Mouse (Mus musculus) limb, embryonic 15.5 days (tissue): Measurements from ENCODE around the gene Mzf1. TPM values are rescaled to one million over a fixed set of nuclear protein-coding genes. Genes with fewer than 3 reads are reported as not detected.

Experiments used
- ATAC-seq: fragments of 200-750 bp; cut with Nextera tagmentation; 2 replicates; pipeline ENCODE4 v1.8.0; 2017; ENCODE audit warnings: low read depth, moderate TSS enrichment; ENCODE audit not compliant: insufficient number of reproducible peaks, low FRiP score, low TSS enrichment
- H3K27ac ChIP-seq: fragments of 300-500 bp; sonication (generic); 2 replicates; pipeline ENCODE4 v1.5.1; 2015; ENCODE audit warnings: moderate library complexity, mild to moderate bottlenecking, inconsistent platforms
- H3K27me3 ChIP-seq: fragments of 300-500 bp; sonication (generic); 2 replicates; pipeline ENCODE4 v1.6.1; 2015; ENCODE audit warnings: inconsistent platforms
- H3K36me3 ChIP-seq: fragments of 300-500 bp; sonication (generic); 2 replicates; pipeline ENCODE4 v1.6.1; 2015; ENCODE audit warnings: inconsistent platforms
- H3K4me1 ChIP-seq: fragments of 300-500 bp; sonication (generic); 2 replicates; pipeline ENCODE4 v1.6.1; 2015; ENCODE audit warnings: inconsistent platforms
- H3K4me2 ChIP-seq: fragments of 300-500 bp; sonication (generic); 2 replicates; pipeline ENCODE4 v1.6.1; 2015; ENCODE audit warnings: mild to moderate bottlenecking, inconsistent platforms
- H3K4me3 ChIP-seq: fragments of 300-500 bp; sonication (generic); 2 replicates; pipeline ENCODE4 v1.5.1; 2015; ENCODE audit warnings: mild to moderate bottlenecking, inconsistent platforms
- H3K9ac ChIP-seq: fragments of 300-500 bp; sonication (generic); 2 replicates; pipeline ENCODE4 v1.6.1; 2015; ENCODE audit warnings: inconsistent platforms
- H3K9me3 ChIP-seq: fragments of 300-500 bp; sonication (generic); 2 replicates; pipeline ENCODE4 v1.6.1; 2016; ENCODE audit warnings: inconsistent platforms
- WGBS: fragments of 180-500 bp; shearing (Covaris S2); methylation state at CpG from one replicate; pipeline ENCODE4 v1.1.7; 2015; 5-methylcytosine and 5-hydroxymethylcytosine counted together
- polyA plus RNA-seq: library from polyadenylated mRNA; unstranded; fragments of >200 nt; fragmentation: Nextera tagmentation; extraction: Ambion mirVana; gene quantifications from 2 replicates; pipeline ENCODE4 v1.2.1, GENCODE M21; 2015

The Mzf1 gene
- polyA plus RNA-seq, 1 experiment from 2014 or later, result 3.7 TPM

DNA sequence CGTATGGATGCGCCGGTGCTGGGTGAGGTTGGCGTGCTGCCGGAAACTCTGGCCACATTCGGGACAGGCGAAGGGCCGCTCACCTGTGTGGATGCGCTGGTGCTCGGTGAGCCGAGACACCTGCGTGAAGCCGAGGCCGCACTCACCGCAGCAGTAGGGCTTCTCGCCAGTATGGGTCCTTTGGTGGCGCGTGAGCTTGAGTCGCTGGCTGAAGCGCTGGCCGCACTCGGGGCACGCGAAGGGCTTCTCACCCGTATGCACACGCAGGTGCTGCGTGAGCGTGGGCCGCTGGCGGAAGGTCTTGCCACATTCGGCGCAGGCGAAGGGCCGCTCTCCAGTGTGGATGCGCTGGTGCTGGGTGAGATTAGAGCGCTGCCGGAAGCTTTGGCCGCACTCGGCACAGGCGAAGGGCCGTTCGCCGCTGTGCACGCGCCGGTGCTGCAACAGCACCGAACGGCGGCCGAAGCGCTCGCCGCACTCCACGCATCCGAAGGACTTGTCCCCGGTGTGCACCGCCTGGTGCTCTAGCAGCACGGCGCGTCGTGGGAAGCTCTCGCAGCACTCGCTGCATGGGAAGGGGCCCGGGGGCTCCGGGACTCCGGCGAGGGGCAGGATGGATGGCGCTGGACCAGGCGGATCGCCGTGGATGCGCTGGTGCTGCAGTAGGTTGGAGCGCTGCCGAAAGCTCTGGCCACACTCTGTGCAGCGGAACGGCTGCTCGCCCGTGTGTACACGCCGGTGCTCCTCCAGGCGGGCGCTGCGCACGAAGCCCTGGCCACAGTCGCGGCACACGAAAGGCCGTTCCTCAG lies 10.9 kb downstream of the Mzf1 start:
- 7% methylated on average over 88 of the region's 88 CpGs for WGBS
- Histone ChIP-seq H3K9me3 (no peaks in the 10 kb centered on the region), H3K27me3 (peaks cover 51% of the 10 kb centered on the region), H3K4me2 (peak overlapping the region; percentile 97), H3K27ac (no peak overlapping the region), H3K4me1 (peaks cover 20% of the 10 kb centered on the region), H3K4me3 (peak overlapping the region; percentile 46), H3K36me3 (no peaks in the 10 kb centered on the region), H3K9ac (peak overlapping the region; percentile 64)
- ATAC-seq, result peak; percentile 31; the same call in 1 of the 2 replicates

DNA sequence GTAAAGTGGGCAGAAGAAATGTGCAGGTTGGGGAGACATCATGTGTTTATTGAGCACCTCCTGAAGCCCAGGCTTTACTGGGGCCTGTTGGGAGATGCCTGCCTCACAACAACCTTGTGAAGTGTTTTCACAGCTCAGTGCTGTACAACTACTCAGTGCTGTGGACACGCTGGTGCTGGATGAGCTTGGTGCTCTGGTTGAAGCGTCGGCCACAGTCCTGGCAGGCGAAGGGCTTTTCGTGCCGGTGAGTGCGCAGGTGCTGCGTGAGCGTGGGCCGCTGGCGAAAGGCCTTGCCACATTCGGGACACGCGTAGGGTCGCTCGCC lies 11.5 kb downstream of the Mzf1 start:
- ATAC-seq, result no peak
- H3K27me3 ChIP-seq, result peaks cover 51% of the 10 kb centered on the region
- H3K36me3 ChIP-seq, result no peaks in the 10 kb centered on the region
- H3K9me3 ChIP-seq, result no peaks in the 10 kb centered on the region
- no peak overlapping the region for H3K9ac ChIP-seq
- peak overlapping the region; percentile 97; the same call in 1 of the 2 replicates for H3K4me2 ChIP-seq
- peak overlapping the region; percentile 46 for H3K4me3 ChIP-seq
- WGBS, result 36% methylated on average over 16 of the region's 16 CpGs
- no peak overlapping the region for H3K27ac ChIP-seq
- H3K4me1 ChIP-seq, result peaks cover 22% of the 10 kb centered on the region

DNA sequence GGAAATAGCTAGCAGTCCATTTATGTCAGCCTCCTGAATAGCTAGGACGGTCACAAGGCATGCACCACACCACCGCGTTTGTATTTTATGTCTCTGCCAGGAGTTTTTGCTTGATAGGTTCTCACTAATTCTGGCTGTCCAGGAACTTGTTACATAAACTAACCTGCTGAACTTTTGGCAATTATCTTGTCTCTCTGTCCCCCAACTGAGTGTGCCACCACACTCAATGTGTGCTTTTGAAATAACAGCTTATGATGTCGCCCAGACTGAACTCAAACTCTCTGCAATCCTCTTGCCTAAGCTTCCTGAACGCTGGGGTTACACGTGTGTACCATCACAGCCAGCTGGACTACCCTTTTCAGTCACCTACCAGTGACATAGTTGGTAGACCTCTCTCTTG lies 12.1 kb downstream of the Mzf1 start:
- no peak overlapping the region for H3K4me2 ChIP-seq
- H3K4me3 ChIP-seq, result no peak overlapping the region
- H3K36me3 ChIP-seq, result no peaks in the 10 kb centered on the region
- 81% methylated on average over 6 of the region's 6 CpGs for WGBS
- H3K9ac ChIP-seq, result no peak overlapping the region
- no peak for ATAC-seq
- H3K27me3 ChIP-seq, result peaks cover 51% of the 10 kb centered on the region
- H3K9me3 ChIP-seq, result no peaks in the 10 kb centered on the region
- H3K27ac ChIP-seq, result no peak overlapping the region
- peaks cover 22% of the 10 kb centered on the region for H3K4me1 ChIP-seq

DNA sequence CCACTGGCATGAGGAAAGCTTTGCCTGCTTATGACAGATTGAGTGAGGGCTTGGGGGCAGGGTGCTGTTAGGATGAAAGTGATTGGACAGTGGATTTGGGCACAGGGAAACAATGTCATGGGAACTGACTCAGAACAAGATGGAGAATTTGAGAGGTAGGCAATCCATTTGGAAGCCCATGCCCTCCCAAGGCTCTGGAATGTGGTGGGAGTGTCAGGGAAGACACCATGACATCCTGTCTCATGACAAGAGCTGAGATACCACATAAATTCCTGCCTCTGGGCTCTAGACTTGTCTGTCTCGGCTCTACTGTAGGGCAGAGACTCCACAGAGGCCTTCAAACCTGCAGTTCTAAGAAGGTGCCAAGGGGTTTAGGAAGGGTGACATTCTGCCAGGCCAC lies 13.3 kb downstream of the Mzf1 start:
- no peak overlapping the region for H3K9ac ChIP-seq
- no peak overlapping the region for H3K4me2 ChIP-seq
- H3K27me3 ChIP-seq, result peaks cover 51% of the 10 kb centered on the region
- 57% methylated on average over 1 of the region's 1 CpGs for WGBS
- no peak overlapping the region for H3K27ac ChIP-seq
- no peak overlapping the region for H3K4me3 ChIP-seq
- H3K4me1 ChIP-seq, result peaks cover 31% of the 10 kb centered on the region
- peaks cover 3% of the 10 kb centered on the region; the same call in 1 of the 2 replicates for H3K36me3 ChIP-seq
- H3K9me3 ChIP-seq, result no peaks in the 10 kb centered on the region
- no peak for ATAC-seq

DNA sequence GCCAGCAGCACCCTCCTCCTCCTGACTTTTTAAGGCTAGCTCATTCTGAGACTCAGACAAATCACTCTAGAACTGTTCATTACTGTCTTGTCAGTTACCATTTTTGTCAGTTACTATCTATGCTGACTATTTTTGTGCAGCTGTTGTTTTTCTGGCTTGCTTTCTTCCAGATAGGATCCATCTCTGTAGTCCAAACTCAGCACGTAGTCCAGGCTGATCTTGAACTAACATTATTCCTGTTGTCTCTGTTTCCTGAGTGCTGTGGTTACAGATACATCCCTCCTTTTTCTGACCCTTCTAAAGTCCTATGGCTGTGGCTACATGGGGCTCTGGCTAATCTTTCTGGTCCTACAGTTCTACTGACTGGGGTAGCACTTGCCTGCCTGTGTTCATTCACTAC lies 15.4 kb downstream of the Mzf1 start:
- peak overlapping the region; percentile 84 for H3K4me3 ChIP-seq
- peak overlapping the region; percentile 99 for H3K9ac ChIP-seq
- ATAC-seq, result no peak
- H3K9me3 ChIP-seq, result no peaks in the 10 kb centered on the region
- H3K27ac ChIP-seq, result no peak overlapping the region
- WGBS, result 90% methylated on average over 1 of the region's 1 CpGs
- H3K27me3 ChIP-seq, result peaks cover 35% of the 10 kb centered on the region
- peaks cover 38% of the 10 kb centered on the region for H3K4me1 ChIP-seq
- H3K36me3 ChIP-seq, result peaks cover 17% of the 10 kb centered on the region
- peak overlapping the region; percentile 69; the same call in 1 of the 2 replicates for H3K4me2 ChIP-seq

DNA sequence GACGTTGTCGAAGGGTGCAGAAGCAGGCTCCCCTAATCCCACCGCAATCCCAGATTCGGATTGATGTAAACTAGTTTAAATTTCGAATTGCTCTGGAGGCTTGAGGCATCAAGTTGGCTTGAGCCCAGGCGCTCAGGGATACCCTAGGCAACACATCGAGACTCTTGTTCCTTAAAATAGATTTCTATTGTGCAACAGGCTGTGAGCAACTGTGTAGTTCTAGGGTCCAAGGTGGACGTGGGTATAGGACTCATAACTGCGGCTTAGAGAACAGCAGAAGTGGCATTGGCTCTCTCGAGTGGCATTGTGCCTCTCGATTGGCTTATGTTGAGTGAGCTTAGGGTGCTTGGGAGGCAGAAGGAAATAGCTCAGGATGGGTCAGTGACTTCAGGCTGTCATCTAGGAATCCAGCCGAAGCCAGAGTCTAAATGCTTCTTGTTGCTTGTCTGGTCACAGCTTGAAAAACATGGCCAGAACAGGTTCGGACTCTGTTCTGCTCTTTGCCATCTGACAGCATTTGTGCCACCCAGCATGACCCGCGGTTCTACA lies 15.9 kb downstream of the Mzf1 start:
- no peak for ATAC-seq
- Histone ChIP-seq H3K27me3 (peaks cover 30% of the 10 kb centered on the region), H3K9me3 (no peaks in the 10 kb centered on the region), H3K36me3 (peaks cover 17% of the 10 kb centered on the region), H3K4me2 (peak overlapping the region; percentile 69), H3K4me1 (peaks cover 38% of the 10 kb centered on the region), H3K9ac (peak overlapping the region; percentile 99), H3K27ac (peak overlapping the region; percentile 100), H3K4me3 (peak overlapping the region; percentile 84)
- 25% methylated on average over 15 of the region's 15 CpGs for WGBS

DNA sequence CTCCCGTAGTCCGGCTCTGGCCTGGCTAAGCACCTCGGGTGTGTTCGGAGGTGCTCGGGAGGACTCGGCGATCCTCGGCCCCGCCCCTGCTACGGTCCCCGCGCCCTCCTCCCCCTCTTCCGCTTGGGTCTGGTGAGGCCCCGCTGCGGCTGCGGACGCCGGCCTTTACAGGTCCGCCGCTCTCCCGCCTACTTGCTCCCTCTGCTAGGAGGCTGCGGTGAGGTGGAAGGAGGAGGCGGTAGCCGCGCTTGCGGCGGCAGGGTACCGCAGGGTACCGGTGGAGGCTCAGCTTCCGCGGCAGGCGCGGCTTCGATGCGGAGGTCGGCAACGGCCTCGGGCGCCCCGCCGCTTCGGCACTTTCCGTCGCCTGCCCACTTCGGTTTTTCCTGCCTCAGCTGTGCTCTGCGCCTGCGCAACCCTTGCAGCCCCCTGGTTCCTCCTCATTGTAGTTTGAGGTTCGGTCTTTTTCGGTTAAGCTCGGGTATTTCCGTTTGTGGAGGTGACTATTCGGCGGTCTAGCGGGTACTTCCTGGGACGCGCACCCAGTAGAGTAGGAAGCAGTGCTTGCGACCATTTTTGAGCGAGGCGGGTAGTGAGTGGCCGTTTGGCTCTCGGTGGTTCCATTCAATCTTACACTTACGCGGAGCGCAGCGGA lies 16.5 kb downstream of the Mzf1 start, which contains the start of gene Ube2m:
TSS of gene Ube2m (minus strand) at position 375 of the 655 bp plus-strand sequence.
- WGBS, result under 1% methylated on average over 58 of the region's 65 CpGs
- H3K4me1 ChIP-seq, result peaks cover 39% of the 10 kb centered on the region
- H3K4me2 ChIP-seq, result peak within 1 kb of the TSS; percentile 69
- peak; percentile 92 for ATAC-seq
- peaks cover 23% of the 10 kb centered on the region for H3K36me3 ChIP-seq
- peaks cover 23% of the 10 kb centered on the region for H3K27me3 ChIP-seq
- H3K9me3 ChIP-seq, result no peaks in the 10 kb centered on the region
- H3K9ac ChIP-seq, result peak within 1 kb of the TSS; percentile 99
- H3K27ac ChIP-seq, result peak within 1 kb of the TSS; percentile 100
- peak within 1 kb of the TSS; percentile 84 for H3K4me3 ChIP-seq

DNA sequence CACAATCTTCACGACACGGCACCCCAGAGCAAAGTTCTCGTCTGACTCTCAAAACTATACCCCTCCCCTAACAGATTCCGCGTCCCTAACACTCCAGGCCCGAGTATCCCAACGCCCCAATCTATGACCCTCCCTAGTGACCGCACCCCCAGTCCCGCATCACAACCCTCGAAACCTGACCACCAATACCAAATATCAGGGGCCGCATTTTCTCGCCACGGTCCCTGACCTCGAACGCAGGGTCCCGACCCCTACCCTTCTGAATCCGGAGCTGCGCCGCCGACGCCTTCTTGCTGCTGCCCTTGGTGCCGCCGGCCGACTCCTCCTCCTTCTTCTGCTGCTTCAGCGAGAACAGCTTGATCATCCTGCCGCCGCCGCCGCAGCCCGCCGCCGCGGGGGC lies 17.2 kb downstream of the Mzf1 start:
- no peak for ATAC-seq
- peak overlapping the region; percentile 100 for H3K27ac ChIP-seq
- under 1% methylated on average over 31 of the region's 33 CpGs for WGBS
- H3K4me1 ChIP-seq, result peaks cover 43% of the 10 kb centered on the region
- peak overlapping the region; percentile 69 for H3K4me2 ChIP-seq
- H3K27me3 ChIP-seq, result peaks cover 17% of the 10 kb centered on the region
- H3K9me3 ChIP-seq, result no peaks in the 10 kb centered on the region
- H3K9ac ChIP-seq, result peak overlapping the region; percentile 99
- peak overlapping the region; percentile 84 for H3K4me3 ChIP-seq
- H3K36me3 ChIP-seq, result peaks cover 29% of the 10 kb centered on the region

DNA sequence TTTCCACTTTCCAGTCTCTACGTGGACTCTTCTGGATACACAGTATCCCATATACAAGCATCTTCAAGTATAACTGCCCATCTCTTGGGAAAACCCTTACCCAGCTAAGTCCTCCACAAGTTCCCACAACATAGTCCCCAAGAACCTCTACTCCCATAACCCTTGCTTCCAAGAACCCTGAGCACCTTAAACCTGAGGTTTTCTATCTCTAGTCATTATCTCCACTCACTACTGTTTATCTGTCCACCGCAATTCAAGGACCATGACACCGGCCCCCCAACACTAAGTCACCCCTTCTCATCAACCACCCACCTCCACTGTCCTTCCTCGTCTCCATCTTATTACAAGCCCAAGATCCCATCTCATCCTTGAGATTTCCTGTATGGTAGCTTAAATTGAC lies 17.8 kb downstream of the Mzf1 start:
- Histone ChIP-seq H3K27me3 (peaks cover 12% of the 10 kb centered on the region), H3K9me3 (no peaks in the 10 kb centered on the region), H3K9ac (peak overlapping the region; percentile 99), H3K27ac (no peak overlapping the region; the same call in 1 of the 2 replicates), H3K4me1 (peaks cover 43% of the 10 kb centered on the region), H3K36me3 (peaks cover 35% of the 10 kb centered on the region), H3K4me2 (peak overlapping the region; percentile 69), H3K4me3 (peak overlapping the region; percentile 84)
- no peak for ATAC-seq
- WGBS, result 42% methylated on average over 4 of the region's 4 CpGs

DNA sequence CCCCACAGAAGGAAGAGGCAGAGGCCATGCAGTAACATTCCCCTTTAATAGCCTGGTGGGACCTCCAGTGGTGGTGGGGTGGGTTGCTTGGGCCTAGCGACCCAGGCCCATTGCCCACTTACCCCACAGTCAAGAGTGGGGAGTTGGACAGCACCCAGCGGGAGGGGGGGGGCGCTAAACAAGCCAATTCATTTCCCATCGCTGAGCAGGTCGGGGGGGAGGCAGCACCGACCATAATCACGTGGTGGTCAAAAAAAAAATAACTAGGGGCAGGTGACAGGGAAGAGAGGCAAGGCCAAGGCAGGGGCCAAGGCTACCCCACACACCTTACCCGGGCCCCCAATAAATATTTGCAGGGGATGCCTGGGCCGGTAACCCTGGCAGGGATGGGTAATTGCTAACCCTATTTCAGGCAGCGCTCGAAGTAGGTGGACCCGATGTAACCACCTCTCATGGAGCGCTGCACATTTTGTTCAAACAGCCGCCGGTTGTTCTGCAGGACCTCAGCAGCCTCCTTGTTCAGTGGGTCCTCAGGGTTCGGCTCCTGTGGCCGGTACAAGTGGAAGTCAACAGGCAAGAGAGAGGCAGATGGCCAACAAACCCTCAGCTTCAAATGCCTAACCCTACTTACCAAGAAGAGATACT lies 19.2 kb downstream of the Mzf1 start:
- Histone ChIP-seq H3K4me3 (peak overlapping the region; percentile 56), H3K27me3 (no peaks in the 10 kb centered on the region), H3K4me2 (peak overlapping the region; percentile 75), H3K9ac (no peak overlapping the region), H3K9me3 (no peaks in the 10 kb centered on the region), H3K36me3 (peaks cover 50% of the 10 kb centered on the region), H3K4me1 (peaks cover 43% of the 10 kb centered on the region), H3K27ac (peak overlapping the region; percentile 93)
- WGBS, result 85% methylated on average over 17 of the region's 17 CpGs
- no peak for ATAC-seq

DNA sequence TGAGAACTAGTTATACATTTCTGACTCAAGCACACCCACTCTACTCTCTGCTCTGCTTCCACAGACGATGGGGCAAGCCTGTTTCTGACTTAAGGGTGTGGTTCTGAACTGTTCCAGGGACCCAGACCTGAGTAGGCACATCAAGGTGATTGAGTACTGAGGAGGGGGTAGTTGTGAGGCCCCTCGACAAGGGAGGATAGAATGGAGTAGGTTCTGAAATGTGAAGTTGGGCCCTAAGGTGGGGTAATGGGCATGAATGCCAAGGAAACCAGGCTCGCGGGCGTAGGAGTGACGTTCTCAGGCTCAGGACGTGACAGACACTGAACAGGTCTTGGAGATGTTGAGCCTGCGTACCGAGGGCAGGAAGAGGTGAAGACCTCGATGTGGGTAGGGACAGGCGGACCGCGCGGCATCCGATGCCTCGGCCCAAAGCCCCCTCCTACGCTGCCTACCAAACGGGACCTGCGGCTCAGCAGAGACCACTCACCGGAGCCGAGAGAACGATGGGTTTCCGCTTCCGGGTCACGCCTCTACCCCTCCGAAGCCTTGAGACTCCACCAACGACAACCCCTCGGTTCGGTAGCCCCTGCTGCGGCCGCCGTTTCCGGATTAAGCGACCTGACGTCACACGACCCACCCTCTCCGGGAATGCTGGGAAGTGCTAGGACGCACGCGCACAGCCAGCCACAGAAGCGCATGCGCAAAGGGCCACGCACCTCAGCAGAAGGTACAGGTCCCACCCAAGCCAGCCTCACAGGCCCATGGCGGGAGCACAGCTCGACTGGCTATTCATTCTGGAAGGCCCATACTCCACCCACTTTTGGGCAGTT lies 20.2 kb downstream of the Mzf1 start, which contains the start of gene Chmp2a:
TSS of gene Chmp2a (minus strand) at position 660 of the 830 bp plus-strand sequence.
- WGBS, result under 1% methylated on average over 45 of the region's 45 CpGs
- ATAC-seq, result peak; percentile 76
- H3K27ac ChIP-seq, result peak within 1 kb of the TSS; percentile 93
- peaks cover 43% of the 10 kb centered on the region for H3K4me1 ChIP-seq
- peak within 1 kb of the TSS; percentile 69 for H3K9ac ChIP-seq
- H3K9me3 ChIP-seq, result no peaks in the 10 kb centered on the region
- peak within 1 kb of the TSS; percentile 75 for H3K4me2 ChIP-seq
- no peaks in the 10 kb centered on the region for H3K27me3 ChIP-seq
- H3K36me3 ChIP-seq, result peaks cover 59% of the 10 kb centered on the region
- peak within 1 kb of the TSS; percentile 56 for H3K4me3 ChIP-seq
